Comparison of ENCODE assay signal across 9 mouse cellular contexts in the genomic region with DNA sequence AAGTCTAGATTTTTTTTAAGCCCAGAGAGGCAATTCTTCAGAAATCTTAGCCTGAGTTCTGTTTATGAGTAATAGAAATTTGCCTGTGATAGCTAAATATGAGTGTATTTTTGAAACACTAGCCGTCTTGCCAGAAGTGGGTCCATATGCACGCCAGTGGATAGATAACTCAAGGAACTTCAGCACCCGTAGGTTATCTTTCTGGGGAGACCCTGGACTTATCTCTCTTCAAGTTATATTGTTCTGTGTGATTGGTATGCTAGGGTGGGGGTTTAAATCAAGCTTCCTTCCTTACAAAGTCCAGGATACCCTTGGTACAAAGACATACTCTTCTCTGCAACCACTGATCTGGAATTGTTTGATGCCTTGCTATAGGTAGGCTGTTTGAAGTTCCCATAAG. TPM values are rescaled to one million over a fixed set of nuclear protein-coding genes. Genes with fewer than 3 reads are reported as not detected.
DNase-seq lines count a peak whose midpoint lies in the region; ATAC-seq and TF ChIP-seq lines count a peak whose summit lies in the region.
"Had no signal": no experiment of that assay in that cellular context is flagged by ENCODE, and none has a peak within 500 bp of the region (broad histone marks: within the 10 kb centered on the region; RNA-seq: fewer than 3 reads in every experiment).

No protein-coding gene starts in this region.

- WGBS in heart, embryonic 12.5 days = 11% methylated on average over 3 of the region's 3 CpGs
- 81% methylated on average over 3 of the region's 3 CpGs for WGBS in forebrain, embryonic 12.5 days
- 15% methylated on average over 3 of the region's 3 CpGs for WGBS in liver, embryonic 13.5 days (ENCODE audit: insufficient replicate concordance)
- WGBS in thymus, adult 2 months = 94% methylated on average over 3 of the region's 3 CpGs

- no peaks in the 10 kb centered on the region for H3K9me3 ChIP-seq in heart, embryonic 12.5 days (replicated peaks)
- no peaks in the 10 kb centered on the region for H3K9me3 ChIP-seq in forebrain, embryonic 12.5 days
- H3K9me3 ChIP-seq in liver, embryonic 13.5 days (replicated peaks) = no peaks in the 10 kb centered on the region

- peaks cover 18% of the 10 kb centered on the region for H3K4me1 ChIP-seq in heart, embryonic 12.5 days (replicated peaks)
- H3K4me1 ChIP-seq in forebrain, embryonic 12.5 days = peaks cover 18% of the 10 kb centered on the region
- H3K4me1 ChIP-seq in liver, embryonic 13.5 days (replicated peaks) = peaks cover 36% of the 10 kb centered on the region
- peaks cover 8% of the 10 kb centered on the region for H3K4me1 ChIP-seq in thymus, adult 2 months (replicated peaks; ENCODE audit: control insufficient read depth, insufficient read depth, low read length)

- H3K27ac ChIP-seq in heart, embryonic 12.5 days (ENCODE audit: poor library complexity, severe bottlenecking) = no peak overlapping the region
- no peak overlapping the region for H3K27ac ChIP-seq in forebrain, embryonic 12.5 days
- H3K27ac ChIP-seq in liver, embryonic 13.5 days = no peak overlapping the region
- H3K27ac ChIP-seq in thymus, adult 2 months (ENCODE audit: control insufficient read depth, insufficient read depth, low read length) = no peak overlapping the region

- peaks cover 67% of the 10 kb centered on the region for H3K79me2 ChIP-seq in C2C12 (ENCODE audit: control insufficient read depth, insufficient read depth)

- no peaks in the 10 kb centered on the region for H3K36me3 ChIP-seq in heart, embryonic 12.5 days
- H3K36me3 ChIP-seq in C2C12 (ENCODE audit: control insufficient read depth, insufficient read depth) = peaks cover 4% of the 10 kb centered on the region
- no peaks in the 10 kb centered on the region for H3K36me3 ChIP-seq in forebrain, embryonic 12.5 days (replicated peaks)
- no peaks in the 10 kb centered on the region for H3K36me3 ChIP-seq in liver, embryonic 13.5 days
- H3K36me3 ChIP-seq in thymus, adult 2 months (ENCODE audit: control insufficient read depth, insufficient read depth, low read length) = no peaks in the 10 kb centered on the region

- no peak for TF ChIP-seq CTCF in C2C12 (IDR thresholded peaks at IDR 0.05; ENCODE audit: control insufficient read depth, insufficient read depth, insufficient read length)
- no peak for TF ChIP-seq CTCF in thymus, adult 2 months (IDR thresholded peaks at IDR 0.05; ENCODE audit: borderline replicate concordance, control insufficient read depth, extremely low read depth, insufficient read depth, low read length, poor library complexity)

- no peak for DNase-seq in heart, postnatal 36 days
- no peak for DNase-seq in liver, embryonic 13.5 days
- no peak for DNase-seq in right cerebral cortex, postnatal 25 days
- no peak for DNase-seq in left cerebral cortex, postnatal 25 days (ENCODE audit: low spot score in 2 of 2)
- no peak for DNase-seq in thymus, adult 2 months

- ATAC-seq in heart, embryonic 12.5 days (ENCODE audit: insufficient number of reproducible peaks, low FRiP score) = no peak
- no peak for ATAC-seq in forebrain, embryonic 12.5 days (ENCODE audit: low FRiP score)
- ATAC-seq in liver, embryonic 13.5 days (ENCODE audit: low read depth) = no peak

- peak overlapping the region; percentile 47 for H3K4me2 ChIP-seq in heart, embryonic 12.5 days
- peak overlapping the region; percentile 79 for H3K4me2 ChIP-seq in forebrain, embryonic 12.5 days
- H3K4me2 ChIP-seq in liver, embryonic 13.5 days = peak overlapping the region; percentile 98

- no peak overlapping the region for H3ac ChIP-seq in C2C12 (ENCODE audit: control insufficient read depth, insufficient read length, low read depth)

- no peak for TF ChIP-seq POLR2A in thymus, adult 2 months (IDR thresholded peaks at IDR 0.05; ENCODE audit: control insufficient read depth, extremely low read depth, insufficient read depth, low read length, poor library complexity)

- H3K4me3 ChIP-seq in heart, embryonic 12.5 days = peak overlapping the region; percentile 92
- H3K4me3 ChIP-seq in C2C12 (ENCODE audit: insufficient read depth, poor library complexity, severe bottlenecking) = peak overlapping the region; percentile 88
- peak overlapping the region; percentile 79; the same call in 1 of the 2 replicates for H3K4me3 ChIP-seq in forebrain, embryonic 12.5 days (replicated peaks)
- peak overlapping the region; percentile 89 for H3K4me3 ChIP-seq in liver, embryonic 13.5 days (replicated peaks)
- H3K4me3 ChIP-seq in thymus, adult 2 months (ENCODE audit: control insufficient read depth, insufficient read depth, low read length) = no peak overlapping the region

- intact Hi-C loops in heart, postnatal 36 days (cut with DNase I) = loop anchor here (2.0 kb wide), 1 partner anchor 45 kb away; no protein-coding TSS in a partner anchor
- intact Hi-C loops in left cerebral cortex, postnatal 25 days (cut with DNase I) = loop anchor here (2.0 kb wide), 1 partner anchor 113 kb away; no protein-coding TSS in a partner anchor

- peaks cover 59% of the 10 kb centered on the region for H3K79me3 ChIP-seq in C2C12 (ENCODE audit: low read depth)

- no peaks in the 10 kb centered on the region for H3K27me3 ChIP-seq in heart, embryonic 12.5 days (replicated peaks)
- H3K27me3 ChIP-seq in C2C12 (ENCODE audit: control insufficient read depth, insufficient read depth, insufficient read length) = no peaks in the 10 kb centered on the region
- no peaks in the 10 kb centered on the region for H3K27me3 ChIP-seq in forebrain, embryonic 12.5 days
- no peaks in the 10 kb centered on the region for H3K27me3 ChIP-seq in liver, embryonic 13.5 days
- no peaks in the 10 kb centered on the region for H3K27me3 ChIP-seq in thymus, adult 2 months (ENCODE audit: control insufficient read depth, insufficient read depth, low read length)

- H3K9ac ChIP-seq in heart, embryonic 12.5 days = no peak overlapping the region
- no peak overlapping the region for H3K9ac ChIP-seq in forebrain, embryonic 12.5 days
- H3K9ac ChIP-seq in liver, embryonic 13.5 days = peak overlapping the region; percentile 89

TF ChIP-seq in C2C12, 6 proteins besides CTCF, POLR2A, EP300 and RAD21:
- no peak for TF ChIP-seq FOSL1 (IDR thresholded peaks at IDR 0.05; ENCODE audit: insufficient read depth, low read length, poor library complexity, severe bottlenecking)

RNA-seq across cellular contexts. Expression of gene Nmt2, which starts 1.7 kb away (rescaled TPM):
- polyA plus RNA-seq in heart, embryonic 12.5 days (2016; fragmentation: Nextera tagmentation; extraction: Ambion mirVana) = 36.1 and 36.5 TPM in 2 replicates
- total RNA-seq in heart, postnatal 36 days (2021) = 10 to 100 TPM in 1 of 2 experiments, 1 to 10 TPM in 1; 9.1 to 10.7 TPM
- 25.0 TPM for polyA plus RNA-seq in C2C12 (2012; fragmentation: generic; extraction: Trizol)
- polyA plus RNA-seq in forebrain, embryonic 12.5 days (2016; fragmentation: Nextera tagmentation; extraction: Ambion mirVana) = 64.2 and 66.9 TPM in 2 replicates
- polyA plus RNA-seq in liver, embryonic 13.5 days (2015; fragmentation: Nextera tagmentation; extraction: Ambion mirVana) = 19.7 and 21.2 TPM in 2 replicates
- total RNA-seq in left cerebral cortex, postnatal 25 days (2021) = 10 to 100 TPM; 90.4 to 95.3 TPM
- 7.4 and 8.1 TPM in 2 replicates for polyA plus RNA-seq in thymus, adult 2 months (2012; rRNA removed)

RNA-seq across cellular contexts. Expression of gene Rpp38, which starts 46.7 kb away (rescaled TPM):
- polyA plus RNA-seq in heart, embryonic 12.5 days (2016; fragmentation: Nextera tagmentation; extraction: Ambion mirVana) = 12.6 and 13.7 TPM in 2 replicates
- 1 to 10 TPM; 3.7 to 7.4 TPM for total RNA-seq in heart, postnatal 36 days (2021)
- polyA plus RNA-seq in C2C12 (2012; fragmentation: generic; extraction: Trizol) = 9.8 TPM
- polyA plus RNA-seq in forebrain, embryonic 12.5 days (2016; fragmentation: Nextera tagmentation; extraction: Ambion mirVana) = 16.8 and 17.6 TPM in 2 replicates
- 15.6 and 19.1 TPM in 2 replicates for polyA plus RNA-seq in liver, embryonic 13.5 days (2015; fragmentation: Nextera tagmentation; extraction: Ambion mirVana)
- 10 to 100 TPM; 10.3 to 11.0 TPM for total RNA-seq in left cerebral cortex, postnatal 25 days (2021)
- 3.4 and 3.5 TPM in 2 replicates for polyA plus RNA-seq in thymus, adult 2 months (2012; rRNA removed)

RNA-seq across cellular contexts. Expression of gene Acbd7, which starts 50.3 kb away (rescaled TPM):
- polyA plus RNA-seq in heart, embryonic 12.5 days (2016; fragmentation: Nextera tagmentation; extraction: Ambion mirVana) = 0.53 and 0.72 TPM in 2 replicates
- total RNA-seq in heart, postnatal 36 days (2021) = 1 to 10 TPM in 1 of 2 experiments, not detected in 1; 1.2 TPM
- polyA plus RNA-seq in C2C12 (2012; fragmentation: generic; extraction: Trizol) = 0.32 TPM
- polyA plus RNA-seq in forebrain, embryonic 12.5 days (2016; fragmentation: Nextera tagmentation; extraction: Ambion mirVana) = 0.69 and 1.2 TPM in 2 replicates
- 0.68 and 1.2 TPM in 2 replicates for polyA plus RNA-seq in liver, embryonic 13.5 days (2015; fragmentation: Nextera tagmentation; extraction: Ambion mirVana)
- total RNA-seq in left cerebral cortex, postnatal 25 days (2021) = under 1 TPM in 1 of 2 experiments, not detected in 1; 0.94 TPM
- not detected in 2 replicates for polyA plus RNA-seq in thymus, adult 2 months (2012; rRNA removed)
- total RNA-seq: neutrophil, adult 5-6 weeks had no signal

Comparison
In these comparisons a context has a peak if more than half of its experiments do, and no peak if none do; other contexts are left out.
1. H3K4me2 ChIP-seq: peak in every context shown above with its lines; median percentile 98 in liver, embryonic 13.5 days; 79 in forebrain, embryonic 12.5 days; 47 in heart, embryonic 12.5 days.